Mouse (Mus musculus) embryonic facial prominence, embryonic 11.5 days (tissue): ENCODE data around the gene Emid1. TPM values are rescaled to one million over a fixed set of nuclear protein-coding genes. Genes with fewer than 3 reads are reported as not detected.

Experiments
- ATAC-seq: fragments of 200-750 bp; cut with Nextera tagmentation; replicated peaks from 2 replicates; pipeline ENCODE4 v1.8.0; 2017; ENCODE audit warnings: low read depth; ENCODE audit not compliant: insufficient number of reproducible peaks, low FRiP score, low TSS enrichment
- DNase-seq: peaks from one replicate; pipeline ENCODE4 v3.0.0-alpha.2; 2015; ENCODE audit warnings: low spot score
- H3K27ac ChIP-seq: fragments of 300-500 bp; sonication (generic); replicated peaks from 2 replicates; pipeline ENCODE4 v1.5.1; 2014; ENCODE audit warnings: mild to moderate bottlenecking, low read depth, low read length, control low read depth
- H3K27me3 ChIP-seq: fragments of 300-500 bp; sonication (generic); 2 replicates; pipeline ENCODE4 v1.6.1; 2014; ENCODE audit warnings: mild to moderate bottlenecking, low read length, moderate library complexity, mixed read lengths; ENCODE audit not compliant: control insufficient read depth, insufficient read depth
- H3K36me3 ChIP-seq: fragments of 300-500 bp; sonication (generic); replicated peaks from 2 replicates; pipeline ENCODE4 v1.6.1; 2014; ENCODE audit warnings: low read depth, mild to moderate bottlenecking, low read length, moderate library complexity, mixed read lengths; ENCODE audit not compliant: control insufficient read depth, insufficient read depth
- H3K4me1 ChIP-seq: fragments of 300-500 bp; sonication (generic); 2 replicates; pipeline ENCODE4 v1.6.1; 2014; ENCODE audit warnings: low read length, mixed read lengths; ENCODE audit not compliant: control insufficient read depth, insufficient read depth
- H3K4me2 ChIP-seq: fragments of 300-500 bp; sonication (generic); 2 replicates; pipeline ENCODE4 v1.6.1; 2014; ENCODE audit warnings: low read depth, mild to moderate bottlenecking, control low read depth, low read length, moderate library complexity
- H3K4me3 ChIP-seq: fragments of 300-500 bp; sonication (generic); 2 replicates; pipeline ENCODE4 v1.5.1; 2014; ENCODE audit warnings: low read depth, low read length, control low read depth
- H3K9ac ChIP-seq: fragments of 300-500 bp; sonication (generic); replicated peaks from 2 replicates; pipeline ENCODE4 v1.6.1; 2014; ENCODE audit warnings: mild to moderate bottlenecking, control low read depth, low read length
- H3K9me3 ChIP-seq: fragments of 300-500 bp; sonication (generic); replicated peaks from 2 replicates; pipeline ENCODE4 v1.6.1; 2016; ENCODE audit warnings: mild to moderate bottlenecking, low read length, inconsistent platforms, mixed read lengths; ENCODE audit not compliant: control insufficient read depth
- WGBS: fragments of 180-500 bp; shearing (Covaris S2); extraction: QIAGEN DNeasy Blood & Tissue Kit; methylation state at CpG from one replicate; pipeline ENCODE4 v1.1.7; 2014; 5-methylcytosine and 5-hydroxymethylcytosine counted together
- polyA plus RNA-seq: library from polyadenylated mRNA; unstranded; fragments of >200 nt; fragmentation: Nextera tagmentation; extraction: Ambion mirVana; gene quantifications from 2 replicates; pipeline ENCODE4 v1.2.1, GENCODE M21; 2014

Gene Emid1
- polyA plus RNA-seq, 1 experiment from 2014 or later: 11.9 TPM

DNA sequence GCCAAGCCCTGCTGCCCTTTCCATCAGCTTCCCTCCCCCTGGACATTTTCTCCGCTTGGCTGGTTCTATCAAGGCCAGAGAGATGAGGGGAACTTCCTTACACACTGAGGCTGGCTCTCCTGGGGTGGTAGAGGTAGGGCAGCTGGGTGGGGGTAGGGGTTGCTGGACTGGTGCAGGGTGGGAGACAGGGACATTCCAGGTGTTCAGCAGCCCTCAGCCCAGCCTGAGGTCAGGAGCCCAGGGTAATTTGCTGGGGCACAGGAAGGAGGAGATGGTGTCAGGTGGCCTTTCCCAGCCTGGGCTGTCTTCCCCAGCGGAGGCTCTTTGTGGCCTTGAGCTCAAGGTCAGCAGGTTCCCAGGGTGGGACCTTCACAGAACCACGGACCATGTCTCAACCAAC, 6.5 kb downstream of the Emid1 start:
- Histone ChIP-seq H3K4me3 (no peak overlapping the region), H3K4me2 (no peak overlapping the region), H3K9me3 (no peaks in the 10 kb centered on the region), H3K27me3 (no peaks in the 10 kb centered on the region), H3K36me3 (no peaks in the 10 kb centered on the region), H3K27ac (no peak overlapping the region), H3K9ac (no peak overlapping the region), H3K4me1 (no peaks in the 10 kb centered on the region)
- DNase-seq (no peak), ATAC-seq (no peak)
- 46% methylated on average over 3 of the region's 3 CpGs for WGBS

DNA sequence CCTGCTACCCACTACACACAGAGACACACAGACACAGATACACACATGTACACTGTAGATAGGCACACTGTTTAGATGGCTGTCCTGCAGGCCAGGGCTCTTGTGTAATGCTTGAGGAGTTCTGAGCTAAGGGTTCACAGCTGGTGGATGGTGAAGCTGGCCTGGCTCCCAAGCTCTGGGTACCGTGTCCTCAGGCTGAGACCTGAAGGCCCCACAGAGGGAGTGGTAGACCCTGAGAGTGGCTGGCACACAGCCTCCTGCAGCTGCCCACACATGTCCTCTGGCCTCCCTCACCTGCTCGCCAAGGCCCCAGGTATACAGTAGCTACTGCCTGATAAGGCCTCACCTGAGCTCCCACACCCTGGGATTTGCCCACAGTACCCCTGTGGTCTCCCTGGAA, 10.1 kb downstream of the Emid1 start:
- Histone ChIP-seq H3K36me3 (no peaks in the 10 kb centered on the region), H3K27ac (no peak overlapping the region), H3K4me1 (no peaks in the 10 kb centered on the region), H3K27me3 (no peaks in the 10 kb centered on the region), H3K9me3 (no peaks in the 10 kb centered on the region), H3K9ac (no peak overlapping the region), H3K4me3 (no peak overlapping the region), H3K4me2 (no peak overlapping the region)
- 93% methylated on average over 2 of the region's 2 CpGs for WGBS
- ATAC-seq (no peak), DNase-seq (no peak)

GRCm38 (mm10) chr11:5141252-5141651, 10.8 kb downstream of the Emid1 start:
- no peaks in the 10 kb centered on the region for H3K4me1 ChIP-seq
- no peaks in the 10 kb centered on the region for H3K36me3 ChIP-seq
- no peak for DNase-seq
- no peaks in the 10 kb centered on the region for H3K27me3 ChIP-seq
- H3K9ac ChIP-seq: no peak overlapping the region
- no peak for ATAC-seq
- H3K4me2 ChIP-seq: no peak overlapping the region
- WGBS: 75% methylated on average over 5 of the region's 5 CpGs
- no peak overlapping the region for H3K27ac ChIP-seq
- no peaks in the 10 kb centered on the region for H3K9me3 ChIP-seq
- H3K4me3 ChIP-seq: no peak overlapping the region

GRCm38 (mm10) chr11:5140619-5141018, 11.4 kb downstream of the Emid1 start:
- ATAC-seq: no peak
- Histone ChIP-seq H3K27ac (no peak overlapping the region), H3K4me1 (no peaks in the 10 kb centered on the region), H3K9ac (no peak overlapping the region), H3K36me3 (no peaks in the 10 kb centered on the region), H3K4me2 (no peak overlapping the region), H3K4me3 (no peak overlapping the region), H3K9me3 (no peaks in the 10 kb centered on the region), H3K27me3 (no peaks in the 10 kb centered on the region)
- DNase-seq: no peak
- WGBS: 69% methylated on average over 8 of the region's 8 CpGs

GRCm38 (mm10) chr11:5139372-5139771, 12.7 kb downstream of the Emid1 start:
- 57% methylated on average over 9 of the region's 9 CpGs for WGBS
- ATAC-seq: no peak
- Histone ChIP-seq H3K27ac (no peak overlapping the region), H3K9me3 (no peaks in the 10 kb centered on the region), H3K27me3 (no peaks in the 10 kb centered on the region), H3K4me1 (no peaks in the 10 kb centered on the region), H3K36me3 (no peaks in the 10 kb centered on the region), H3K4me2 (no peak overlapping the region), H3K9ac (no peak overlapping the region), H3K4me3 (no peak overlapping the region)
- DNase-seq: no peak

DNA sequence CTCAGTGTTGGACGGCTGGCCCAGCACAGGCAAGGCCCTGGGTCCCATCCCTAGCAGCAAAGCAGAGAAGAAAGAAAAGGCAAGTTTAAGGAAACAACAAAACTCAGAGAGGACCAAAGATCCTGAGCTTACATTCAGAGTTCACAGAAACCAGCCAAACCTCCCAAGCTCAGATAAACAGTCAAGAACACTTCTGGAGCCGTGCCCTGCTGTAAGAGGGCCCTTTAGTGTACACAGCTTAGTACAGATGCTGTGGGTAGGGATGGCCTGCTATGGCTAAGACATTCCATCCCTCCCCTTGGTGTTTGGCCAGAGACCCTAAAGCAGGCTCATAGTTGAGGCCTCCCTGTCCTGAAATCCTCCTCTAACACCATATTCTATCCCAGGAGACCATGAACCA, 13.4 kb downstream of the Emid1 start:
- no peaks in the 10 kb centered on the region for H3K9me3 ChIP-seq
- 85% methylated on average over 2 of the region's 2 CpGs for WGBS
- no peaks in the 10 kb centered on the region for H3K4me1 ChIP-seq
- no peaks in the 10 kb centered on the region for H3K27me3 ChIP-seq
- no peaks in the 10 kb centered on the region for H3K36me3 ChIP-seq
- no peak overlapping the region for H3K4me3 ChIP-seq
- H3K4me2 ChIP-seq: no peak overlapping the region
- no peak overlapping the region for H3K9ac ChIP-seq
- no peak for DNase-seq
- no peak for ATAC-seq
- H3K27ac ChIP-seq: no peak overlapping the region

- Histone ChIP-seq H3K9ac (no peak overlapping the region), H3K4me2 (no peak overlapping the region), H3K27me3 (no peaks in the 10 kb centered on the region), H3K4me1 (no peaks in the 10 kb centered on the region), H3K4me3 (no peak overlapping the region), H3K36me3 (no peaks in the 10 kb centered on the region), H3K9me3 (no peaks in the 10 kb centered on the region), H3K27ac (no peak overlapping the region)
- DNase-seq: no peak
- 74% methylated on average over 11 of the region's 11 CpGs for WGBS
- ATAC-seq: no peak
Observed at GRCm38 (mm10) chr11:5135914-5136313, 16.1 kb downstream of the Emid1 start.

DNA sequence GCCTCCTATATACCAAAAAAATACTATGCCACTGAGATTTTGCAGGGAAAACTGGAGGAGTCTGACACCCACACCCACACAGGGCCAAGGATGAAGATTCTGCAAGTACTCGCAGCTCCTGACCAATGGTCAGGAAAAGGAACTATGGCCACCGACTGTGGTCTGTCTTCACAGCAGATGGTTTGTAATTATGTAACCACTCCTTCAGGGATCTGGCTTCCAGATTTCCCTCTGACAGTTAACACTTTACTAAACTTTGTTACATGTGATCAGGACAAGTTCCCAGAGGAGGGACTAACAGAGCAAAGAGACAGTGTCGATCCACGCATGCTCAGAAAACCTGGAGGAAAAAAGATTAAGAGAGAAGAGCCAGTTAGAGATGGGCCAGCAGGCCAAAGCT, 19.3 kb downstream of the Emid1 start:
- no peak overlapping the region for H3K4me2 ChIP-seq
- no peak overlapping the region for H3K4me3 ChIP-seq
- no peak for DNase-seq
- WGBS: 69% methylated on average over 4 of the region's 4 CpGs
- no peaks in the 10 kb centered on the region for H3K36me3 ChIP-seq
- H3K4me1 ChIP-seq: 0 out of 2 replicates have a peak, but pooled peaks cover 2% of the 10 kb centered on the region
- H3K9ac ChIP-seq: no peak overlapping the region
- H3K27ac ChIP-seq: no peak overlapping the region
- no peaks in the 10 kb centered on the region for H3K9me3 ChIP-seq
- ATAC-seq: no peak
- no peaks in the 10 kb centered on the region for H3K27me3 ChIP-seq
